Mouse (Mus musculus) heart, adult 2 months (tissue): ENCODE results near the gene Trim2. TPM values are rescaled to one million over a fixed set of nuclear protein-coding genes. Genes with fewer than 3 reads are reported as not detected.

ENCODE experiments used
- DNase-seq, 2 experiments: peaks; one replicate each; pipeline ENCODE4 v3.0.0; 2021
- H3K27ac ChIP-seq: fragments of 200-600 bp; 2 replicates; pipeline ENCODE4 v1.8.1; 2022
- H3K27me3 ChIP-seq: fragments of 200-500 bp; 2 replicates; pipeline ENCODE4 v1.6.1; 2012; ENCODE audit warnings: mild to moderate bottlenecking, low read length, inconsistent platforms, mixed read lengths; ENCODE audit not compliant: control insufficient read depth, insufficient read depth
- H3K36me3 ChIP-seq: fragments of 200-500 bp; 2 replicates; pipeline ENCODE4 v1.6.1; 2012; ENCODE audit warnings: low read length, inconsistent platforms; ENCODE audit not compliant: control insufficient read depth, insufficient read depth
- H3K4me1 ChIP-seq: fragments of 200-500 bp; 2 replicates; pipeline ENCODE4 v1.6.1; 2011; ENCODE audit warnings: low read length; ENCODE audit not compliant: control insufficient read depth, insufficient read depth
- H3K4me3 ChIP-seq: fragments of 200-600 bp; 2 replicates; pipeline ENCODE4 v1.8.1; 2022
- H3K79me2 ChIP-seq: fragments of 200-500 bp; replicated peaks from 2 replicates; pipeline ENCODE4 v1.6.1; 2012; ENCODE audit warnings: mild to moderate bottlenecking, inconsistent platforms, low read length, moderate library complexity, mixed read lengths; ENCODE audit not compliant: control insufficient read depth, insufficient read depth
- H3K9ac ChIP-seq: fragments of 200-500 bp; 2 replicates; pipeline ENCODE4 v1.6.1; 2012; ENCODE audit warnings: low read depth, mild to moderate bottlenecking, control low read depth, inconsistent platforms, low read length, mixed read lengths
- CTCF ChIP-seq: fragments of 200-600 bp; IDR thresholded peaks from 2 replicates; pipeline ENCODE4 v1.8.1; 2022; ENCODE audit warnings: antibody characterized with exemption, mild to moderate bottlenecking, moderate library complexity
- EP300 ChIP-seq: fragments of 200-500 bp; IDR thresholded peaks from 2 replicates; pipeline ENCODE4 v1.6.1; 2011; ENCODE audit warnings: low read depth, low read length, control low read depth; ENCODE audit not compliant: insufficient read depth
- POLR2A ChIP-seq: fragments of 200-500 bp; IDR thresholded peaks from 2 replicates; pipeline ENCODE4 v1.6.1; 2011; ENCODE audit warnings: mild to moderate bottlenecking, low read depth, low read length, control low read depth; ENCODE audit not compliant: insufficient read depth
- WGBS: fragments of 180-500 bp; shearing (Covaris S2); methylation state at CpG from one replicate; pipeline ENCODE4 v1.1.7; 2018; 5-methylcytosine and 5-hydroxymethylcytosine counted together
- intact Hi-C: fragments of 180-260 bp; cut with DNase I; formaldehyde crosslinking; loops from one replicate; pipeline ENCODE4 v1.15.1; 2025
- polyA plus RNA-seq: library from polyadenylated mRNA; depleted of rRNA; stranded (reverse); fragments of >200 nt; gene quantifications from 2 replicates; pipeline ENCODE4 v1.2.3, GENCODE M21; 2012
- total RNA-seq, 2 experiments: library from RNA; stranded (reverse); gene quantifications; 2 replicates each; pipeline ENCODE4 v1.2.3; 2021

The Trim2 gene
- total and polyA plus RNA-seq, 3 experiments: 4.7 to 5.7 (median 5.2) TPM

GRCm38 (mm10) chr3:84136509-84136908, 170.2 kb downstream of the Trim2 start:
- H3K4me3 ChIP-seq: no peak overlapping the region
- no peaks in the 10 kb centered on the region for H3K79me2 ChIP-seq
- H3K36me3 ChIP-seq: no peaks in the 10 kb centered on the region
- intact Hi-C loops: no loop called here
- no peak for TF ChIP-seq POLR2A
- TF ChIP-seq CTCF: no peak
- TF ChIP-seq EP300: no peak
- no peak overlapping the region for H3K27ac ChIP-seq
- no peak overlapping the region for H3K9ac ChIP-seq
- WGBS: 84% methylated on average over 7 of the region's 7 CpGs
- no peak for DNase-seq
- H3K27me3 ChIP-seq: no peaks in the 10 kb centered on the region
- H3K4me1 ChIP-seq: no peaks in the 10 kb centered on the region

- no peak overlapping the region for H3K27ac ChIP-seq
- no peaks in the 10 kb centered on the region for H3K36me3 ChIP-seq
- no peak overlapping the region for H3K4me3 ChIP-seq
Measured at GRCm38 (mm10) chr3:84135933-84136332, 170.7 kb downstream of the Trim2 start.

GRCm38 (mm10) chr3:84135387-84135786, 171.3 kb downstream of the Trim2 start:
- intact Hi-C loops: no loop called here
- Histone ChIP-seq H3K4me3 (no peak overlapping the region), H3K79me2 (no peaks in the 10 kb centered on the region), H3K9ac (no peak overlapping the region), H3K36me3 (no peaks in the 10 kb centered on the region), H3K4me1 (no peaks in the 10 kb centered on the region), H3K27me3 (no peaks in the 10 kb centered on the region), H3K27ac (no peak overlapping the region)
- WGBS: 32% methylated on average over 9 of the region's 9 CpGs
- DNase-seq: peak in 1 of 2 experiments; percentile 21
- TF ChIP-seq POLR2A: peak; percentile 38; the same call in 1 of the 2 replicates
- TF ChIP-seq EP300: no peak

More at GRCm38 (mm10) chr3:84135933-84136332, 170.7 kb downstream of the Trim2 start:
- Histone ChIP-seq H3K4me1 (no peaks in the 10 kb centered on the region), H3K79me2 (no peaks in the 10 kb centered on the region), H3K27me3 (no peaks in the 10 kb centered on the region), H3K9ac (no peak overlapping the region)
- intact Hi-C loops: no loop called here
- no peak for DNase-seq
- no peak for TF ChIP-seq POLR2A
- no peak for TF ChIP-seq EP300
- TF ChIP-seq CTCF: no peak
- 52% methylated on average over 6 of the region's 6 CpGs for WGBS

GRCm38 (mm10) chr3:84131369-84131768, 175.3 kb downstream of the Trim2 start:
- H3K9ac ChIP-seq: no peak overlapping the region
- intact Hi-C loops: no loop called here
- H3K4me3 ChIP-seq: no peak overlapping the region
- no peaks in the 10 kb centered on the region for H3K79me2 ChIP-seq
- H3K4me1 ChIP-seq: peaks cover 2% of the 10 kb centered on the region
- H3K27me3 ChIP-seq: no peaks in the 10 kb centered on the region
- TF ChIP-seq EP300 (no peak), POLR2A (no peak), CTCF (no peak)
- 91% methylated on average over 3 of the region's 3 CpGs for WGBS
- no peak for DNase-seq
- H3K27ac ChIP-seq: no peak overlapping the region
- H3K36me3 ChIP-seq: 0 out of 2 replicates have a peak, but pooled peaks cover 2% of the 10 kb centered on the region

- WGBS: 73% methylated on average over 5 of the region's 5 CpGs
- intact Hi-C loops: no loop called here
- Histone ChIP-seq H3K9ac (no peak overlapping the region), H3K27me3 (no peaks in the 10 kb centered on the region), H3K4me1 (peaks cover 2% of the 10 kb centered on the region), H3K36me3 (0 out of 2 replicates have a peak, but pooled peaks cover 2% of the 10 kb centered on the region), H3K27ac (no peak overlapping the region), H3K4me3 (no peak overlapping the region), H3K79me2 (no peaks in the 10 kb centered on the region)
- no peak for TF ChIP-seq CTCF
- no peak for TF ChIP-seq POLR2A
- no peak for TF ChIP-seq EP300
- no peak for DNase-seq
Measured at GRCm38 (mm10) chr3:84130776-84131175, 175.9 kb downstream of the Trim2 start.

GRCm38 (mm10) chr3:84128871-84129870, 177.5 kb downstream of the Trim2 start:
- no peak overlapping the region for H3K4me3 ChIP-seq
- no peak for DNase-seq
- no peaks in the 10 kb centered on the region for H3K27me3 ChIP-seq
- 0 out of 2 replicates have a peak, but pooled peaks cover 2% of the 10 kb centered on the region for H3K36me3 ChIP-seq
- TF ChIP-seq CTCF (no peak), EP300 (no peak), POLR2A (no peak)
- no peak overlapping the region for H3K9ac ChIP-seq
- H3K4me1 ChIP-seq: peaks cover 3% of the 10 kb centered on the region
- no peaks in the 10 kb centered on the region for H3K79me2 ChIP-seq
- 62% methylated on average over 11 of the region's 11 CpGs for WGBS
- H3K27ac ChIP-seq: peak overlapping the region; percentile 4
- intact Hi-C loops: loop anchor here (10.0 kb wide), 1 partner anchor 214 kb away; no protein-coding TSS in a partner anchor
